Mouse (Mus musculus): ENCODE measurements at regions not wholly inside any gene's neighbourhood (a gene's known extent, or its start where the extent isn't known, plus 50 kb on each side); places are given as distances from the start of the nearest gene placed in this dataset.

DNA sequence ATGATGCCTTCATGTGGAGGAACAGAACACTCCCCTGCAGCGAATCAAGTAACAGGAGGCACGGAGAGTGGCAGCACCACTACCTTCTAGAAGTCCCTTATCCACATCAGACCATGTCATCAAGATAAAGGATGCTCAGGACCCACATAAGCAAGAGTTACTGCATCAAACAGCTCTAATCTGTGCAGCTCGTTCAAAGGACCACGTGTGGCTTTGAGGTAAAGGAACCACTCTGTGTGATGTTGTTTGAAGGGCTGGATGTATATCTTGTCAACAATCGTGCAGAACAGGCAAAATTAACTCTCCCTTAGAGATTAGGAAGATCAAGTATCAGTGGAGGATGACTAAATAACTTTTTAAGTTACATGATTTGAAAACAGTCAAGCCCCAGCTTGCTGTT is 68.8 kb upstream of the Cd44 start:
- Histone ChIP-seq H3K4me3 (ENCODE audit: insufficient read depth, low read length) (no peak overlapping the region), H3K27ac (ENCODE audit: insufficient read depth, low read depth, low read length) (no peak overlapping the region), H3K4me1 (ENCODE audit: control insufficient read depth, insufficient read depth, low read length) (peaks cover 52% of the 10 kb centered on the region)
- no peak for TF ChIP-seq POLR2A (IDR thresholded peaks at IDR 0.05; ENCODE audit: borderline replicate concordance, low read depth, low read length)
- no peak for TF ChIP-seq CTCF (IDR thresholded peaks at IDR 0.05; ENCODE audit: low read depth, low read length)

DNA sequence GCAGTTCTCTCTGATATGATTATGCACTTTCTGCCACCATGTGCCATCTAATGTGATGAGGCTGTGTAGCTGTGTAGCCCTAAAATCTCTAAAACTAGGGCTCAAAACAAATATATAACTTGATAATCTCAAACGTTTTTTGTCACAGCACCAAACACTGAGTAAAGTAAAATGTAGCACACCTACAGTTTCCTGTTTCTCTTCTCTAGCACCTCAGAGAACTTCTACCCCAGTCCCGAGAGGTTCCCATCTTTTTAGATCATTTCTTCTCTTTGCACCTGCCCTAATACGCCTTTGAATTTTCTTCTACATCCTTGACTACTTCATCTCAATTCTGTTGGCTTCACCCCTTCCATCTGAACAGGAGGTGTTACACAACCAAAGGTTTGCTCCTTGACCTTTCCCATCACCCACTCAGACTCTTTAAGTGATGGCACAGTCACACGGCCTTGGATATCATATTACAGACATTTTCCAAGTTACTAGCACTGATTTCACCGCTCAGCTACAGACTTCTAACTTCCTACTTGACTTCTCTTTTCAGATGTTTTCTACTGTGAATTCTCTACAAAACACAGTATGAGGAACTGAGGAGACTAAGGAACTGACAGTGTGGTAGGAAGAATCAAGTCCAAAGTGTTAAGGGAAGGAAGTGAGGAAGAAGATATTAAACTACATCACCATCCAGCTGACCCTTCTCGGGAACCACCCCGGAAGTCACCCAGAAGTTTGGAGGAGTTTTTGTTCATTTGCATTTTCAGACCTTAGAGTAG is 66.7 kb upstream of the Cd44 start:
- Histone ChIP-seq H3K4me3 (ENCODE audit: insufficient read depth, low read length) (no peak overlapping the region), H3K27ac (ENCODE audit: insufficient read depth, low read depth, low read length) (peak overlapping the region; percentile 94), H3K4me1 (ENCODE audit: control insufficient read depth, insufficient read depth, low read length) (peaks cover 39% of the 10 kb centered on the region)
- no peak for TF ChIP-seq POLR2A (IDR thresholded peaks at IDR 0.05; ENCODE audit: borderline replicate concordance, low read depth, low read length)
- TF ChIP-seq CTCF (IDR thresholded peaks at IDR 0.05; ENCODE audit: low read depth, low read length) = no peak

DNA sequence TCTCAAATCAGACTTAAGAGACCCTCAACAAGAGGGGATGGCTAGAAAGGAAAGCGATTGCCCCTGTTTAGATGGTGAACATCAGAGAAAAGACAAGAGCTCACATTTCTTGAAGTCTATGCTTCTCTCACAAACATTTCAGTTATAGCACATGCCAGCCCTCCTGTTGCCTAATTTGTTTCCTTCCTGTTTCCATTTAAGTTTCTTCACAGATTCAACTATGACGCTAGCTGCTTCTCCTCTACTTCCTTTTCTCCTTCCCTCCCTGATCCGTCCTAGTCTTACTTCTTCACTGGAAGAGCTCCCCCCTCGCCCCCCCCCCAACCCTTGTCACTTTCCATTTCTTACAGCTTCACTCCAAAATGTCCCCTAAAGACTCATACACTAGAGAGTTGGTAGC is 66.0 kb upstream of the Cd44 start:
- no peak overlapping the region for H3K4me3 ChIP-seq (ENCODE audit: insufficient read depth, low read length)
- TF ChIP-seq CTCF (IDR thresholded peaks at IDR 0.05; ENCODE audit: low read depth, low read length) (no peak), POLR2A (IDR thresholded peaks at IDR 0.05; ENCODE audit: borderline replicate concordance, low read depth, low read length) (no peak)
- H3K27ac ChIP-seq (ENCODE audit: insufficient read depth, low read depth, low read length) = peak overlapping the region; percentile 96
- H3K4me1 ChIP-seq (ENCODE audit: control insufficient read depth, insufficient read depth, low read length) = peaks cover 33% of the 10 kb centered on the region

DNA sequence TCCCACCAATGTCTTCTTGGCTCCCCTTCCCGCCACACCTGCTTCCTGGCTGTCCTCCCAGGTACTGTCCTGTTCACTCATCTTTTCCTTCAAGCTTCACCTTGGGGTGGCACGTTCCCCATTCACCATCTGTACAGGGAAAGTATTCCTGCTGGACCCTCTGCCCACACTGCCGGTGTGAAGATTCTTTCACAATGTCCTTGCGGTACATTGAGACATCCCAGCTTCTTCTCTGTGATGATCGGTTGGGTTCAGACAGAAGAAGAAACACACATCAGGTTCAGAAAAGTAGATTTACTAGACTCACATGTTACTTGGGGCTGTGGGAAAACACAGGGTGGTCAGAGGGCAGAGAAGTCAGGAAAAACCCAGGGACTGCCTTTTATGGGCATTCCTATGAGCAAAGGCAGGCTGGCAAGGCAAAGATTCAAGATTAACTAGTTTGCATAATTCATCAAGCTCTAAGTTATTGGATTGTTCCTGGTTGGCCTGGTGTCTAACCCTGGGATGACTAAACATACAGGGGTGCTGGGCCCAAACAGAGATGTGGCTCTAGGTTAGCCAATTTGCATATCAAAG is 57.7 kb upstream of the Cd44 start:
- Histone ChIP-seq H3K4me1 (ENCODE audit: control insufficient read depth, insufficient read depth, low read length) (peaks cover 10% of the 10 kb centered on the region), H3K27ac (ENCODE audit: insufficient read depth, low read depth, low read length) (no peak overlapping the region), H3K4me3 (ENCODE audit: insufficient read depth, low read length) (no peak overlapping the region)
- TF ChIP-seq POLR2A (IDR thresholded peaks at IDR 0.05; ENCODE audit: borderline replicate concordance, low read depth, low read length) (no peak), CTCF (IDR thresholded peaks at IDR 0.05; ENCODE audit: low read depth, low read length) (no peak)

DNA sequence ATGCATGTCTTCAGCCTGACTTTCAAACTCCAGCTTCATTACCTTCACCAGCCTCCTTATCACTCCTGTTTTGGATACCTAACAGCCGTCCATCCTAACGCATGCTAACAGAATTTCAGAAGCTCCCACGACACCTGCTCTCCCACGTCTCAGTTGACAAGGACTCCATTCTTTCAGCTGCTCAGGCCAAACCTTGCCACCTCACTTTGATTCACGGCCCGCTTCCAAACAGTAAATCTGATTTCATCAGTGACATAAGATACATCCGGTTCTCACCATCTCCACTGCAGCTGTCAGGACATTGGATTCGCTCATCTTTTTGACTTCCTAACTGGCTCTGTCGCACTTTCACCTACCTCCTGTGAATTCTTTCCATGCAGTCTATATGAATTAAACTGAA is 57.1 kb upstream of the Cd44 start:
- Histone ChIP-seq H3K27ac (ENCODE audit: insufficient read depth, low read depth, low read length) (no peak overlapping the region), H3K4me3 (ENCODE audit: insufficient read depth, low read length) (no peak overlapping the region), H3K4me1 (ENCODE audit: control insufficient read depth, insufficient read depth, low read length) (peaks cover 10% of the 10 kb centered on the region)
- TF ChIP-seq CTCF (IDR thresholded peaks at IDR 0.05; ENCODE audit: low read depth, low read length) = no peak
- no peak for TF ChIP-seq POLR2A (IDR thresholded peaks at IDR 0.05; ENCODE audit: borderline replicate concordance, low read depth, low read length)

DNA sequence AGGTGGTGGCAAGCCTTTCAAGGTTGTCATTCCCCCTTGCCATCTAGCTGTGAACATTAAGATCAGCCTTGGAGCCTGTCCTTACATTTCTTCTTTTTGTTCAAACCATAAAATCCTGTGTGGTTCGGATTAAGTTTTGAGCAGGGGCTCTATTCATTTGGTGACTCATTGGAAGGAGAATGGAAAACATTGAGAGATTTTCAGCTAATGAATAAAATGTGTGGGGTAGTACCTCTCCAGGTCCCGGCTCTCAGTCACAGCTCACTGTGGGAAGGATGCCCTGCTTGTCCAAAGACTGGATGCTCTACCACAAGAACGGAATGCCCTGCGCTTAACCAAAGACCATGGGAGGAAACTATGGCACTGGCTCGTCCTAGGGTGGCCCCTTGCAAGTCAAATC is 56.3 kb upstream of the Cd44 start:
- H3K4me3 ChIP-seq (ENCODE audit: insufficient read depth, low read length) = no peak overlapping the region
- peaks cover 10% of the 10 kb centered on the region for H3K4me1 ChIP-seq (ENCODE audit: control insufficient read depth, insufficient read depth, low read length)
- no peak overlapping the region for H3K27ac ChIP-seq (ENCODE audit: insufficient read depth, low read depth, low read length)
- TF ChIP-seq POLR2A (IDR thresholded peaks at IDR 0.05; ENCODE audit: borderline replicate concordance, low read depth, low read length) = no peak
- no peak for TF ChIP-seq CTCF (IDR thresholded peaks at IDR 0.05; ENCODE audit: low read depth, low read length)

DNA sequence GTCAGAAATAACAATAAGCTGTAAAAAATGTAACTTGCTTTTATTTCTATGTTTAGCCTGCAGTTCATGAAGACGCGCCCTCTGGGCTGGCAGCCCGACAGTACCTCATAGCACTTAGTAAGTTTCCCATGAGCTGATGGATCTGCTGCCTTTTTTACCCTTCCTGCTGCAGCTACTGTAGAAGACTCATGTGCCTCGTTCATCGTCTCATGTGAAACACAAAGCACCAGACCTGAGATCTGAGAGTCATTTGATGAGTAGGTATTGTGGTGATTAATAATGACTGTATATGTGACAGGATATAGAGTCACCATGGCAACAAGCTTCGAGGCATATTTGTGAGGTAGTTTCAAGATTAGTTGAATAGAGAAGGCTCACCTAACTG is 55.4 kb upstream of the Cd44 start:
- no peak overlapping the region for H3K4me3 ChIP-seq (ENCODE audit: insufficient read depth, low read length)
- H3K27ac ChIP-seq (ENCODE audit: insufficient read depth, low read depth, low read length) = no peak overlapping the region
- H3K4me1 ChIP-seq (ENCODE audit: control insufficient read depth, insufficient read depth, low read length) = peaks cover 10% of the 10 kb centered on the region
- TF ChIP-seq CTCF (IDR thresholded peaks at IDR 0.05; ENCODE audit: low read depth, low read length) (no peak), POLR2A (IDR thresholded peaks at IDR 0.05; ENCODE audit: borderline replicate concordance, low read depth, low read length) (no peak)

DNA sequence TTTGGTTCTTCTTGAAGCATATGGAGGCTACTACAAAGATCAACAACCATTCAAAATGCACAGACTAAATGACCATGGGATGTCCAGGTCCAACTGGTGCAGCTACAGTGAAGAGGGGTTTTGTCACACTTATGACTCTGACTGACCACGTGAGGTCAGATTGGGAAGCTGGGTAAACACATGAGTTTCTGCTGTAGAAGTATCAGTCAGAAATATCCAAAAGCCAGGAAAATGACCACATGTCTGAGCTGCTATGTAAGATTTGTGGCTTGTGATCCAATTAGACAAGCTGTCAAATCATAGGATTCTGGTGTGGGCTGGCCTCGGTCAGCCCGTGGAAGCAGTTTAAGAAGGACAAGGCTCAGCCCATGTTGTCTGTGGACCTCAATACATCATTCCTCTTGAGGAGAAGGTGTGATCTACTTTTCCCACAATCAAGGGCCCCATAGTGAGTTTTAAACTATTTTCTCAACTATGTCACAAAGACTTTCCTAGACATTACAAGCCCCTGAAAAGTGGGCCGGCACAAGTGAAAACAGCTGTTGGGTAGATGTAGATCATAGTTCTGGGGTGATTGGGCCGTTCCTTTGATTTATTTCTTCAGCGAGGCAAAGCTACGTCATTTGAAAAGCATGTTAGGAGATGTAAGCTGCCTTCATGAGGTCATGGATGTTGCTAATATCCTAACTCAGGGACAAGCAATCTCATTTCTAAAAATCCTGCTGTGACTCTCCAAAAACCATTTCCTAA is 54.8 kb upstream of the Cd44 start:
- TF ChIP-seq CTCF (IDR thresholded peaks at IDR 0.05; ENCODE audit: low read depth, low read length) (no peak), POLR2A (IDR thresholded peaks at IDR 0.05; ENCODE audit: borderline replicate concordance, low read depth, low read length) (no peak)
- Histone ChIP-seq H3K4me3 (ENCODE audit: insufficient read depth, low read length) (no peak overlapping the region), H3K27ac (ENCODE audit: insufficient read depth, low read depth, low read length) (no peak overlapping the region), H3K4me1 (ENCODE audit: control insufficient read depth, insufficient read depth, low read length) (peaks cover 10% of the 10 kb centered on the region)

DNA sequence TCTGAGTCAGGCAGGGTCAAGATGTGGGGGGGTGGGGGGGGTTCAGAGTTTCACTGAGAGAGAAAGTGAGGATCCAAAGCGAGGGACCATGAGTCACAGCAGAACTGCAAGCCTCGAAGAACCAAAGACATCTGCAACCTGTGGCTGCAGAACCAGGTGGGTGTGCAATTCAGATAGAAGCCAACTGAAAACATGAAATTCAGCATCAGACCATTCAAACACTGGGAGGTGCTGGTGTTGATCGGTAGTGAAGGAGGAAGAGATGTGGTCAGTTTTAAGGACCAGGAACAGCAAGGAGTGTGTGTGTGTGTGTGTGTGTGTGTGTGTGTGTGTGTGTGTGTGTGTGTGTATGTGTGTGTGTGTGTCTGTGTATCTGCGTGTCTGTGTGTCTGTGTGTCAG is 53.8 kb upstream of the Cd44 start:
- no peak overlapping the region for H3K4me3 ChIP-seq (ENCODE audit: insufficient read depth, low read length)
- H3K4me1 ChIP-seq (ENCODE audit: control insufficient read depth, insufficient read depth, low read length) = peaks cover 10% of the 10 kb centered on the region
- no peak overlapping the region for H3K27ac ChIP-seq (ENCODE audit: insufficient read depth, low read depth, low read length)
- TF ChIP-seq POLR2A (IDR thresholded peaks at IDR 0.05; ENCODE audit: borderline replicate concordance, low read depth, low read length) (no peak), CTCF (IDR thresholded peaks at IDR 0.05; ENCODE audit: low read depth, low read length) (no peak)
